Mouse (Mus musculus) CH12.LX (cell line): ENCODE data around the gene Cyp20a1. TPM values are rescaled to one million over a fixed set of nuclear protein-coding genes. Genes with fewer than 3 reads are reported as not detected.

ENCODE experiments used
- DNase-seq: peaks from one replicate; pipeline ENCODE4 v3.0.0-alpha.2; 2013; ENCODE audit errors: extremely low read depth
- H3K27ac ChIP-seq: 2 replicates; pipeline ENCODE4 v1.5.1; 2012; ENCODE audit warnings: low read depth, mild to moderate bottlenecking, control low read depth, moderate library complexity; ENCODE audit not compliant: insufficient read depth
- H3K27me3 ChIP-seq: replicated peaks from 2 replicates; pipeline ENCODE3; 2012; ENCODE audit warnings: inconsistent platforms
- H3K36me3 ChIP-seq, 2 experiments: replicated peaks in 1 of 2; 2 replicates each; pipeline versions ENCODE3 to v1.6.1; 2012; ENCODE audit warnings: inconsistent platforms in 1 of 2, low read length in 1 of 2, mild to moderate bottlenecking in 1 of 2, mixed read lengths in 1 of 2, moderate library complexity in 1 of 2; ENCODE audit not compliant: control insufficient read depth in 1 of 2, insufficient read depth in 1 of 2
- H3K4me1 ChIP-seq, 2 experiments: 2 replicates each; pipeline ENCODE4 v1.6.1; 2012; ENCODE audit warnings: inconsistent platforms in 1 of 2, moderate library complexity in 1 of 2; ENCODE audit not compliant: insufficient read depth in 2 of 2, control insufficient read depth in 1 of 2
- H3K4me2 ChIP-seq: 2 replicates; pipeline ENCODE4 v1.6.1; 2012; ENCODE audit warnings: low read depth, mild to moderate bottlenecking, control low read depth; ENCODE audit not compliant: poor library complexity, insufficient read depth, severe bottlenecking
- H3K4me3 ChIP-seq, 3 experiments: fragments of 150-350 bp in 1 of 3; sonication (generic) in 1 of 3; replicated peaks in 1 of 3; 2 replicates each; pipeline versions ENCODE3 to v1.5.1; 2011 to 2012; ENCODE audit warnings: low read depth in 2 of 3, low read length in 2 of 3, mild to moderate bottlenecking in 2 of 3, moderate library complexity in 2 of 3, control low read depth in 1 of 3, improper control_type of control experiment in 1 of 3, inconsistent platforms in 1 of 3, mixed read lengths in 1 of 3; ENCODE audit not compliant: poor library complexity in 1 of 3
- H3K79me2 ChIP-seq: replicated peaks from 2 replicates; pipeline ENCODE4 v1.6.1; 2012; ENCODE audit warnings: mild to moderate bottlenecking, moderate library complexity; ENCODE audit not compliant: control insufficient read depth, poor library complexity, insufficient read depth, severe bottlenecking; ENCODE audit errors: extremely low read depth
- H3K9ac ChIP-seq: 2 replicates; pipeline ENCODE4 v1.6.1; 2012; ENCODE audit warnings: low read depth, mild to moderate bottlenecking, control low read depth, moderate library complexity; ENCODE audit not compliant: insufficient read depth
- H3K9me3 ChIP-seq: replicated peaks from 2 replicates; pipeline ENCODE3; 2012; ENCODE audit warnings: low read length, inconsistent platforms, mixed read lengths
- CHD2 ChIP-seq: IDR thresholded peaks from 2 replicates; pipeline ENCODE4 v1.6.1; 2011; ENCODE audit warnings: low read length, improper control_type of control experiment
- E2F4 ChIP-seq: IDR thresholded peaks from 2 replicates; pipeline ENCODE4 v1.6.1; 2011; ENCODE audit warnings: low read depth, low read length, improper control_type of control experiment; ENCODE audit not compliant: insufficient replicate concordance
- EP300 ChIP-seq: IDR thresholded peaks from 2 replicates; pipeline ENCODE4 v1.6.1; 2011; ENCODE audit warnings: low read length, improper control_type of control experiment
- ETS1 ChIP-seq: conservative IDR thresholded peaks from 2 replicates; pipeline ENCODE4 v1.6.1; 2012; ENCODE audit warnings: low read depth, mild to moderate bottlenecking, inconsistent platforms, low read length, improper control_type of control experiment, moderate library complexity
- HCFC1 ChIP-seq: IDR thresholded peaks from 2 replicates; pipeline ENCODE4 v1.6.1; 2012; ENCODE audit warnings: low read depth, mild to moderate bottlenecking, inconsistent platforms, low read length, improper control_type of control experiment
- IRF4 ChIP-seq: IDR thresholded peaks from 2 replicates; pipeline ENCODE4 v1.6.1; 2014; ENCODE audit warnings: low read depth, mild to moderate bottlenecking, inconsistent platforms, low read length, improper control_type of control experiment
- MAZ ChIP-seq: IDR thresholded peaks from 2 replicates; pipeline ENCODE4 v1.6.1; 2012; ENCODE audit warnings: low read depth, mild to moderate bottlenecking, inconsistent platforms, low read length, improper control_type of control experiment, moderate library complexity
- MYC ChIP-seq: IDR thresholded peaks from 2 replicates; pipeline ENCODE4 v1.6.1; 2011; ENCODE audit warnings: low read depth, mild to moderate bottlenecking, improper control_type of control experiment, low read length
- NRF1 ChIP-seq: IDR thresholded peaks from 2 replicates; pipeline ENCODE4 v1.6.1; 2014; ENCODE audit warnings: low read depth, mild to moderate bottlenecking, inconsistent platforms, low read length, improper control_type of control experiment, moderate library complexity
- POLR2AphosphoS2 ChIP-seq: IDR thresholded peaks from 2 replicates; pipeline ENCODE4 v1.6.1; 2011; ENCODE audit warnings: low read depth, low read length, improper control_type of control experiment
- SIN3A ChIP-seq: IDR thresholded peaks from 2 replicates; pipeline ENCODE4 v1.6.1; 2012; ENCODE audit warnings: low read length, improper control_type of control experiment, inconsistent platforms
- UBTF ChIP-seq: IDR thresholded peaks from 2 replicates; pipeline ENCODE4 v1.6.1; 2012; ENCODE audit warnings: low read depth, mild to moderate bottlenecking, inconsistent platforms, low read length, improper control_type of control experiment, moderate library complexity
- ZC3H11A ChIP-seq: IDR thresholded peaks from 2 replicates; pipeline ENCODE4 v1.6.1; 2012; ENCODE audit warnings: low read depth, mild to moderate bottlenecking, inconsistent platforms, low read length, improper control_type of control experiment
- ZKSCAN1 ChIP-seq: IDR thresholded peaks from 2 replicates; pipeline ENCODE4 v1.6.1; 2012; ENCODE audit warnings: low read depth, inconsistent platforms, low read length, improper control_type of control experiment, borderline replicate concordance
- ZNF384 ChIP-seq: IDR thresholded peaks from 2 replicates; pipeline ENCODE4 v1.6.1; 2012; ENCODE audit warnings: low read depth, low read length, improper control_type of control experiment, inconsistent platforms
- dilution Hi-C: fragments of 300-500 bp; cut with MboI; formaldehyde crosslinking; loops from 2 replicates; pipeline ENCODE4 v1.14.3; 2020; ENCODE audit warnings: low sequenced_read_pairs; ENCODE audit not compliant: extremely low pct_unique_long_range_greater_than_20kb, extremely low pct_ligation_motif_present
- in situ Hi-C: fragments of 300-500 bp; cut with MboI; formaldehyde crosslinking; loops from 3 replicates; pipeline ENCODE4 v1.14.3; 2019; ENCODE audit warnings: low sequenced_read_pairs, low pct_ligation_motif_present, low pct_unique_long_range_greater_than_20kb, mixed read lengths
- polyA plus RNA-seq: library from polyadenylated mRNA; unstranded; fragments of >175 nt; gene quantifications from 2 replicates; pipeline ENCODE4 v1.2.1, GENCODE M21; 2012; ENCODE audit warnings: low read depth; ENCODE audit not compliant: insufficient read length
- total RNA-seq, 2 experiments: library from RNA; depleted of rRNA; stranded (reverse); fragments of 300-350 nt in 1 of 2; fragments of >200 nt in 1 of 2; gene quantifications; 2 replicates each; pipeline ENCODE4 v1.2.3; 2012 to 2014

The Cyp20a1 gene
- total and polyA plus RNA-seq, 3 experiments, result 20.4 to 41.4 (median 26.9) TPM

- H3K9ac ChIP-seq, result no peak overlapping the region
- TF ChIP-seq POLR2AphosphoS2 (no peak), ZKSCAN1 (no peak), UBTF (no peak), MAZ (no peak), ETS1 (no peak), SIN3A (no peak), E2F4 (no peak), CHD2 (no peak), ZC3H11A (no peak), EP300 (no peak), NRF1 (no peak)
- no peak for DNase-seq
- H3K4me2 ChIP-seq, result no peak overlapping the region
- 0 out of 4 replicates have a peak, but pooled peaks cover 0 to 2% of the 10 kb centered on the region in 2 experiments for H3K4me1 ChIP-seq
- H3K9me3 ChIP-seq, result no peaks in the 10 kb centered on the region
- dilution Hi-C loops (no loop called here), in situ Hi-C loops (no loop called here)
- no peak overlapping the region for H3K4me3 ChIP-seq
- no peaks in the 10 kb centered on the region for H3K27me3 ChIP-seq
- peaks cover 0 to 7% of the 10 kb centered on the region in 2 experiments for H3K36me3 ChIP-seq
- H3K27ac ChIP-seq, result no peak overlapping the region
- no peaks in the 10 kb centered on the region for H3K79me2 ChIP-seq
Observed at GRCm38 (mm10) chr1:60431531-60431930, 88.4 kb downstream of the Cyp20a1 start.

- Histone ChIP-seq H3K79me2 (no peaks in the 10 kb centered on the region), H3K27me3 (no peaks in the 10 kb centered on the region), H3K9ac (no peak overlapping the region), H3K27ac (no peak overlapping the region), H3K9me3 (no peaks in the 10 kb centered on the region), H3K4me2 (no peak overlapping the region), H3K4me3 (no peak overlapping the region), H3K4me1 (no peaks in the 10 kb centered on the region), H3K36me3 (peaks cover 0 to 9% of the 10 kb centered on the region in 2 experiments)
- in situ Hi-C loops (no loop called here), dilution Hi-C loops (no loop called here)
- no peak for DNase-seq
- TF ChIP-seq POLR2AphosphoS2 (no peak), IRF4 (no peak), NRF1 (no peak), ZNF384 (no peak), HCFC1 (no peak), ETS1 (no peak), MYC (no peak)
Observed at GRCm38 (mm10) chr1:60432497-60432896, 89.4 kb downstream of the Cyp20a1 start.

Other genes with a start within 250 kb of the Cyp20a1 start
- gene Carf, start 245.1 kb upstream of the Cyp20a1 start, total RNA-seq (2012; rRNA removed), result 2.2 and 3.3 TPM in 2 replicates
- gene Carf, start 245.1 kb upstream of the Cyp20a1 start, total RNA-seq (2014; rRNA removed), result 3.2 TPM in 2 replicates
- 2.1 and 3.0 TPM in 2 replicates for gene Carf, start 245.1 kb upstream of the Cyp20a1 start, polyA plus RNA-seq
- 58.7 and 76.9 TPM in 2 replicates for gene Wdr12, start 244.7 kb upstream of the Cyp20a1 start, total RNA-seq (2012; rRNA removed)
- 107 and 116 TPM in 2 replicates for gene Wdr12, start 244.7 kb upstream of the Cyp20a1 start, total RNA-seq (2014; rRNA removed)
- 97.4 and 112 TPM in 2 replicates for gene Wdr12, start 244.7 kb upstream of the Cyp20a1 start, polyA plus RNA-seq
- gene Nbeal1, start 162.7 kb upstream of the Cyp20a1 start, total RNA-seq (2012; rRNA removed), result 2.0 and 2.5 TPM in 2 replicates
- gene Nbeal1, start 162.7 kb upstream of the Cyp20a1 start, total RNA-seq (2014; rRNA removed), result 0.47 and 0.61 TPM in 2 replicates
- gene Nbeal1, start 162.7 kb upstream of the Cyp20a1 start, polyA plus RNA-seq, result 0.33 and 0.50 TPM in 2 replicates
- 11.2 and 14.0 TPM in 2 replicates for gene Abi2, start 66.3 kb downstream of the Cyp20a1 start, total RNA-seq (2012; rRNA removed)
- 15.0 and 15.9 TPM in 2 replicates for gene Abi2, start 66.3 kb downstream of the Cyp20a1 start, total RNA-seq (2014; rRNA removed)
- 7.5 and 8.7 TPM in 2 replicates for gene Abi2, start 66.3 kb downstream of the Cyp20a1 start, polyA plus RNA-seq
- gene Raph1, start 223.8 kb downstream of the Cyp20a1 start, total RNA-seq (2012; rRNA removed), result 5.7 and 6.2 TPM in 2 replicates
- 3.7 TPM in 2 replicates for gene Raph1, start 223.8 kb downstream of the Cyp20a1 start, total RNA-seq (2014; rRNA removed)
- gene Raph1, start 223.8 kb downstream of the Cyp20a1 start, polyA plus RNA-seq, result 7.6 and 8.2 TPM in 2 replicates